Mouse (Mus musculus): ENCODE data around the gene Cdh1. TPM values are rescaled to one million over a fixed set of nuclear protein-coding genes. Genes with fewer than 3 reads are reported as not detected.
"Not testable (repeated sequence)": the region's sequence is repeated elsewhere in the genome, so short reads cannot be mapped to it uniquely, and the experiment has no call there.

The Cdh1 gene
- polyA plus RNA-seq, 1 experiment from 2014 or later = 11.9 TPM

GRCm38 (mm10) chr8:106606121-106606520 is 3.0 kb downstream of the Cdh1 start:
- Histone ChIP-seq H3K4me3 (ENCODE audit: low read length) (no peak overlapping the region), H3K36me3 (ENCODE audit: control insufficient read depth, insufficient read depth) (no peaks in the 10 kb centered on the region), H3K9me3 (replicated peaks; ENCODE audit: control insufficient read depth, low read length) (no peaks in the 10 kb centered on the region), H3K4me1 (ENCODE audit: control insufficient read depth, insufficient read depth, low read length) (peaks cover 6% of the 10 kb centered on the region), H3K27me3 (ENCODE audit: control insufficient read depth, insufficient read depth, low read length) (peaks cover 48% of the 10 kb centered on the region), H3K9ac (ENCODE audit: low read length) (no peak overlapping the region), H3K27ac (ENCODE audit: low read length) (no peak overlapping the region), H3K4me2 (ENCODE audit: low read depth, low read length) (no peak overlapping the region)
- no peak for ATAC-seq (replicated peaks; ENCODE audit: extremely low read depth, insufficient read depth, low FRiP score)
- WGBS = 32% methylated on average over 4 of the region's 4 CpGs

GRCm38 (mm10) chr8:106606601-106607145 is 3.5 kb downstream of the Cdh1 start:
- no peak for ATAC-seq (replicated peaks; ENCODE audit: extremely low read depth, insufficient read depth, low FRiP score)
- Histone ChIP-seq H3K4me1 (ENCODE audit: control insufficient read depth, insufficient read depth, low read length) (peaks cover 6% of the 10 kb centered on the region), H3K27me3 (ENCODE audit: control insufficient read depth, insufficient read depth, low read length) (peaks cover 48% of the 10 kb centered on the region), H3K4me3 (ENCODE audit: low read length) (no peak overlapping the region), H3K4me2 (ENCODE audit: low read depth, low read length) (no peak overlapping the region), H3K9me3 (replicated peaks; ENCODE audit: control insufficient read depth, low read length) (no peaks in the 10 kb centered on the region), H3K27ac (ENCODE audit: low read length) (no peak overlapping the region), H3K36me3 (ENCODE audit: control insufficient read depth, insufficient read depth) (no peaks in the 10 kb centered on the region), H3K9ac (ENCODE audit: low read length) (no peak overlapping the region)
- WGBS = 19% methylated on average over 15 of the region's 15 CpGs

- WGBS = 92% methylated on average over 3 of the region's 4 CpGs
- not testable (repeated sequence) for H3K9me3 ChIP-seq (replicated peaks; ENCODE audit: control insufficient read depth, low read length); H3K9ac ChIP-seq (ENCODE audit: low read length); H3K27ac ChIP-seq (ENCODE audit: low read length); H3K4me1 ChIP-seq (ENCODE audit: control insufficient read depth, insufficient read depth, low read length); H3K4me2 ChIP-seq (ENCODE audit: low read depth, low read length); H3K36me3 ChIP-seq (ENCODE audit: control insufficient read depth, insufficient read depth); H3K4me3 ChIP-seq (ENCODE audit: low read length); ATAC-seq (replicated peaks; ENCODE audit: extremely low read depth, insufficient read depth, low FRiP score)
- H3K27me3 ChIP-seq (ENCODE audit: control insufficient read depth, insufficient read depth, low read length) = peaks cover 38% of the 10 kb centered on the region
These were observed 4.6 kb downstream of the Cdh1 start for GRCm38 (mm10) chr8:106607783-106608182.

GRCm38 (mm10) chr8:106608425-106608824 is 5.3 kb downstream of the Cdh1 start:
- Histone ChIP-seq H3K4me3 (ENCODE audit: low read length) (no peak overlapping the region), H3K4me1 (ENCODE audit: control insufficient read depth, insufficient read depth, low read length) (peaks cover 4% of the 10 kb centered on the region), H3K9me3 (replicated peaks; ENCODE audit: control insufficient read depth, low read length) (no peaks in the 10 kb centered on the region), H3K27ac (ENCODE audit: low read length) (no peak overlapping the region), H3K36me3 (ENCODE audit: control insufficient read depth, insufficient read depth) (no peaks in the 10 kb centered on the region), H3K9ac (ENCODE audit: low read length) (no peak overlapping the region), H3K27me3 (ENCODE audit: control insufficient read depth, insufficient read depth, low read length) (peaks cover 32% of the 10 kb centered on the region), H3K4me2 (ENCODE audit: low read depth, low read length) (no peak overlapping the region)
- WGBS = 44% methylated on average over 3 of the region's 3 CpGs
- no peak for ATAC-seq (replicated peaks; ENCODE audit: extremely low read depth, insufficient read depth, low FRiP score)

- Histone ChIP-seq H3K36me3 (ENCODE audit: control insufficient read depth, insufficient read depth) (no peaks in the 10 kb centered on the region), H3K9ac (ENCODE audit: low read length) (no peak overlapping the region), H3K27ac (ENCODE audit: low read length) (no peak overlapping the region), H3K9me3 (replicated peaks; ENCODE audit: control insufficient read depth, low read length) (no peaks in the 10 kb centered on the region), H3K4me1 (ENCODE audit: control insufficient read depth, insufficient read depth, low read length) (no peaks in the 10 kb centered on the region), H3K4me2 (ENCODE audit: low read depth, low read length) (no peak overlapping the region), H3K4me3 (ENCODE audit: low read length) (no peak overlapping the region), H3K27me3 (ENCODE audit: control insufficient read depth, insufficient read depth, low read length) (peaks cover 23% of the 10 kb centered on the region)
- no peak for ATAC-seq (replicated peaks; ENCODE audit: extremely low read depth, insufficient read depth, low FRiP score)
- 60% methylated on average over 7 of the region's 7 CpGs for WGBS
These were observed 6.1 kb downstream of the Cdh1 start for GRCm38 (mm10) chr8:106609076-106609903.

GRCm38 (mm10) chr8:106610958-106611640 is 7.9 kb downstream of the Cdh1 start:
- 67% methylated on average over 9 of the region's 9 CpGs for WGBS
- no peaks in the 10 kb centered on the region for H3K9me3 ChIP-seq (replicated peaks; ENCODE audit: control insufficient read depth, low read length)
- H3K27ac ChIP-seq (ENCODE audit: low read length) = no peak overlapping the region
- H3K4me2 ChIP-seq (ENCODE audit: low read depth, low read length) = no peak overlapping the region
- H3K36me3 ChIP-seq (ENCODE audit: control insufficient read depth, insufficient read depth) = no peaks in the 10 kb centered on the region
- peaks cover 8% of the 10 kb centered on the region for H3K27me3 ChIP-seq (ENCODE audit: control insufficient read depth, insufficient read depth, low read length)
- H3K4me3 ChIP-seq (ENCODE audit: low read length) = no peak overlapping the region
- no peak for ATAC-seq (replicated peaks; ENCODE audit: extremely low read depth, insufficient read depth, low FRiP score)
- H3K9ac ChIP-seq (ENCODE audit: low read length) = no peak overlapping the region
- H3K4me1 ChIP-seq (ENCODE audit: control insufficient read depth, insufficient read depth, low read length) = no peaks in the 10 kb centered on the region

GRCm38 (mm10) chr8:106612047-106612446 is 8.9 kb downstream of the Cdh1 start:
- H3K4me2 ChIP-seq (ENCODE audit: low read depth, low read length) = no peak overlapping the region
- no peak overlapping the region for H3K4me3 ChIP-seq (ENCODE audit: low read length)
- no peak overlapping the region for H3K9ac ChIP-seq (ENCODE audit: low read length)
- WGBS = 59% methylated on average over 3 of the region's 3 CpGs
- no peaks in the 10 kb centered on the region for H3K36me3 ChIP-seq (ENCODE audit: control insufficient read depth, insufficient read depth)
- H3K4me1 ChIP-seq (ENCODE audit: control insufficient read depth, insufficient read depth, low read length) = no peaks in the 10 kb centered on the region
- H3K27ac ChIP-seq (ENCODE audit: low read length) = no peak overlapping the region
- ATAC-seq (replicated peaks; ENCODE audit: extremely low read depth, insufficient read depth, low FRiP score) = no peak
- H3K9me3 ChIP-seq (replicated peaks; ENCODE audit: control insufficient read depth, low read length) = no peaks in the 10 kb centered on the region
- peaks cover 6% of the 10 kb centered on the region for H3K27me3 ChIP-seq (ENCODE audit: control insufficient read depth, insufficient read depth, low read length)

GRCm38 (mm10) chr8:106614704-106615103 is 11.6 kb downstream of the Cdh1 start:
- Histone ChIP-seq H3K9ac (ENCODE audit: low read length) (no peak overlapping the region), H3K4me1 (ENCODE audit: control insufficient read depth, insufficient read depth, low read length) (peaks cover 5% of the 10 kb centered on the region), H3K27me3 (ENCODE audit: control insufficient read depth, insufficient read depth, low read length) (peaks cover 6% of the 10 kb centered on the region), H3K36me3 (ENCODE audit: control insufficient read depth, insufficient read depth) (no peaks in the 10 kb centered on the region), H3K27ac (ENCODE audit: low read length) (no peak overlapping the region), H3K4me2 (ENCODE audit: low read depth, low read length) (no peak overlapping the region), H3K4me3 (ENCODE audit: low read length) (no peak overlapping the region), H3K9me3 (replicated peaks; ENCODE audit: control insufficient read depth, low read length) (no peaks in the 10 kb centered on the region)
- ATAC-seq (replicated peaks; ENCODE audit: extremely low read depth, insufficient read depth, low FRiP score) = no peak
- 51% methylated on average over 5 of the region's 5 CpGs for WGBS
